Mouse (Mus musculus) myocyte (in vitro differentiated cells): Measurements from ENCODE around the gene Syngr2.

Experiments
- CEBPB ChIP-seq: IDR thresholded peaks from 2 replicates; pipeline ENCODE4 v1.6.1; 2011; ENCODE audit warnings: mild to moderate bottlenecking, moderate library complexity; ENCODE audit not compliant: poor library complexity, insufficient read depth, severe bottlenecking
- E2F4 ChIP-seq: IDR thresholded peaks from one replicate; pipeline ENCODE4 v1.6.1; 2011; ENCODE audit warnings: mild to moderate bottlenecking, control low read depth, moderate library complexity; ENCODE audit not compliant: insufficient read depth
- MAX ChIP-seq: IDR thresholded peaks from one replicate; pipeline ENCODE4 v1.6.1; 2011; ENCODE audit warnings: low read depth, mild to moderate bottlenecking, control low read depth
- MYOD1 ChIP-seq, 3 experiments: IDR thresholded peaks; one replicate each; pipeline ENCODE4 v1.6.1; 2011; ENCODE audit warnings: control low read depth in 2 of 3, low read depth in 2 of 3, mild to moderate bottlenecking in 2 of 3, moderate library complexity in 1 of 3; ENCODE audit not compliant: insufficient read length in 2 of 3, control insufficient read depth in 1 of 3
- MYOG ChIP-seq, 3 experiments: IDR thresholded peaks; one replicate each; pipeline ENCODE4 v1.6.1; 2011; ENCODE audit warnings: control low read depth in 2 of 3, low read depth in 2 of 3, mild to moderate bottlenecking in 2 of 3; ENCODE audit not compliant: insufficient read length in 2 of 3, control insufficient read depth in 1 of 3, insufficient read depth in 1 of 3
- POLR2A ChIP-seq: IDR thresholded peaks from one replicate; pipeline ENCODE4 v1.6.1; 2011; ENCODE audit warnings: low read depth, mild to moderate bottlenecking, control low read depth, moderate library complexity; ENCODE audit not compliant: insufficient read length
- POLR2AphosphoS2 ChIP-seq: IDR thresholded peaks from one replicate; pipeline ENCODE4 v1.6.1; 2011; ENCODE audit warnings: low read depth, control low read depth; ENCODE audit not compliant: insufficient read length
- REST ChIP-seq: IDR thresholded peaks from one replicate; pipeline ENCODE4 v1.6.1; 2011; ENCODE audit warnings: mild to moderate bottlenecking, control low read depth, moderate library complexity; ENCODE audit not compliant: insufficient read depth, insufficient read length
- TCF12 ChIP-seq: IDR thresholded peaks from one replicate; pipeline ENCODE4 v1.6.1; 2011; ENCODE audit warnings: mild to moderate bottlenecking, control low read depth; ENCODE audit not compliant: poor library complexity, insufficient read depth, severe bottlenecking
- TCF3 ChIP-seq: IDR thresholded peaks from one replicate; pipeline ENCODE4 v1.6.1; 2011; ENCODE audit warnings: low read depth, control low read depth; ENCODE audit not compliant: insufficient read length
- USF1 ChIP-seq: IDR thresholded peaks from one replicate; pipeline ENCODE4 v1.6.1; 2011; ENCODE audit warnings: low read depth, mild to moderate bottlenecking, control low read depth, moderate library complexity

- no peak for TF ChIP-seq MYOD1 (IDR thresholded peaks at IDR 0.05; ENCODE audit: control insufficient read depth in 1 of 3, insufficient read length in 2 of 3, low read depth in 2 of 3)
- no peak for TF ChIP-seq USF1
- no peak for TF ChIP-seq E2F4
- no peak for TF ChIP-seq POLR2A
- no peak for TF ChIP-seq POLR2AphosphoS2
- TF ChIP-seq MYOG (IDR thresholded peaks at IDR 0.05; ENCODE audit: control insufficient read depth in 1 of 3, insufficient read depth in 1 of 3, insufficient read length in 2 of 3, low read depth in 2 of 3): no peak
- TF ChIP-seq CEBPB: no peak
- TF ChIP-seq TCF3: no peak
- TF ChIP-seq TCF12: no peak
- no peak for TF ChIP-seq MAX
- no peak for TF ChIP-seq REST
These were observed 48.9 kb upstream of the Syngr2 start for GRCm38 (mm10) chr11:117760374-117761119.
